Mouse (Mus musculus) frontal cortex, adult 2 months (tissue): ENCODE data around the gene Amotl2. TPM values are rescaled to one million over a fixed set of nuclear protein-coding genes. Genes with fewer than 3 reads are reported as not detected.

Source experiments
- DNase-seq, 2 experiments: peaks; one replicate each; pipeline ENCODE4 v3.0.0; 2022; ENCODE audit warnings: low spot score in 1 of 2; ENCODE audit errors: extremely low spot score in 1 of 2
- polyA plus RNA-seq: library from polyadenylated mRNA; depleted of rRNA; stranded (reverse); fragments of >200 nt; gene quantifications from 2 replicates; pipeline ENCODE4 v1.2.3, GENCODE M21; 2012; rRNA removed

Amotl2 gene
- polyA plus RNA-seq, 1 experiment = 14.1 TPM

DNA sequence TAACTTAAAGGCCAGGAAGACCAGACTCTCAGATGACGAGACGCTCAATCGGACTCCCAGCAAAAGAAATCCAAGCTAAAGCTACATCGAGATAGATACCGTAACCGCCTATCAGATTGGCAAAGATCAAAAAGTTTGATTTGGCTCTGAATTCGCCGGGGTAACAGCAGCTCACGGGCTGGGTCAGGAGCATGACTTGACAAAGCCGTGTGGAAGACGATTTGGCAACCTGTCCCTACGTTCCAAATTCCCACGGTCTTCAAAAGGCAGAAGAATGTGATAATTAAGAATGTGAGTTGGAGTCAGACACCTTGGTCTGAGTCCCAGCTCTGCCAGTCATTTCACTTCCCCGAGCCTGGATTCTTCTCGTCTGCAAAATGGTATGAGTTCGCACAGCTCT is 53.7 kb downstream of the Amotl2 start:
- DNase-seq = no peak

DNA sequence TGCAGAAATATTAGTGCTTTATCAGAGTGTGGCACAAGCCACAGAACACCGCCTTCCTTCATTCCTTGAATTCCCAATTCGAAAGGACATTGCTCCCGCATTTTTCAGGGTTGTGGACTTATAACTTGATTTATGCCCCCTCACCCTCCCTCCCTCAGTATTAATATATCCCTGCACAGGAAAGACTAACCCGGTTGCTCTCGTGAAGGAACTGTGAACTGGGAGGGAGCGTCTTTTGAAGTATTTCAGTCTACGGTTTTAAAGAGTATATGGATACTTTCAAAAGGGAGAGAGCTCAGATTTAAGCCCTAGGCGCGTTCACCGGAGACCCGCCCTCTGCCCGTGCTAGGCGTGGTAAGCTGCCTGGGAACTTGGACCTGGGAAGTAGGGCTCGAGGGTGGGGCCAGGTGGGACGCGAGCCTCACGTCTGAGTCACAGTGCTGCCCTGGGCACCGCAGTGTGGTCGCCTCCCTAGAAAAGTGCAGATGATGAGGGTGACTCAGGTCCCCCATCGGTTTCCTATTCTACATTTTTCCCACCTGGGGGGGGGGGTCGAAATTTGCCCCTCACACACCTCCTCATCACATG is 54.9 kb downstream of the Amotl2 start:
- no peak for DNase-seq

DNA sequence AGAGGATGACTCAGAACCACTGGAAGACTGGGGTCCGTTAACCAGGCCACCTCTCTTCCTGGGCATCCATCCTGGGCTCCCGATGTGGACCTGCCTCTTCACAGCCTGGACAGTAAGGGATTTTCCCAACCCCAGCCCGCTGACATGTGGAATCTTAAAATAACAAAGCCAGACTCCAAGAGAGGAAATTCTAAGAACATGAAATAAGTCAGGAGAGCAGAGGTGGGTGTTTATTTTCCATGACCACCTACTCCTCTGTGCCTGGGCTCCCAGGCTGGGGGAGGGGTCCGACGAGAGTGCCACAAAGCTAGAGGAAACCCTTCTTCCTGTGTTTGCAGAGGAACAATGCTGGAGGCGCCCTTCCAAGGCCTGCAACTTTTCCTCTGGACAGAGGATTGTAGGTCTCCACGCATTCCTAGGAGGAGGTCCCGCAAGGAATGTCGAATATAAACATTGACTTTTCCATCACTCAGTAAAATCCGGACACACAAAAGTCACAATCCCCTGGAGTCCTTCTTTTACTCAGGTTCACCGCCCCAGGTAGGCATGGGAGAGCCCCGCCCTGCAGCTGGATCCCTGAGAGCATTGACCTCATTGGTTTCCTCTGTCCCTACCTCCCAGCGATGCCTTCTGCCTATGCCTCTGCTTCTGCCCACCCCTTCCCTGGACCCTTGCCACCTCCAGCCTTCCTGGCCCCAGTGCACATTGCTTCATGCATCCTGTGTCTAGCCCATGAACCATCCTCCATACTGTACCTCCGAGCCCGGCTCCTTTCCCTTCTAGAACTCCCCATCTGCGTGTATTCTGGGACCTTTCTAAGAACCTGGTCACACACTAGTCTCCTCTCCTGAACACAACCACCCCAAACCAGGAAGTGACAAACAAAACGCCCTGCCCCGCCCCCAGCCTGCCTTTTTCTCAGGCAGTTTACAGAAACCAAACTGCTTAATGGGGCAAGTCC is 61.4 kb downstream of the Amotl2 start:
- peak in 1 of 2 experiments; percentile 21 for DNase-seq

GRCm38 (mm10) chr9:102779493-102779892 is 63.0 kb downstream of the Amotl2 start:
- peak; percentile 12 to 75 for DNase-seq

Other genes with a start within 250 kb of the Amotl2 start
- 1.3 and 1.8 TPM in 2 replicates for gene Ky, start 210.9 kb upstream of the Amotl2 start, polyA plus RNA-seq
- gene Anapc13, start 90.4 kb upstream of the Amotl2 start, polyA plus RNA-seq = 139 and 152 TPM in 2 replicates
- gene Cep63, start 90.1 kb upstream of the Amotl2 start, polyA plus RNA-seq = 35.8 and 44.6 TPM in 2 replicates
- gene Ryk, start 118.2 kb downstream of the Amotl2 start, polyA plus RNA-seq = 36.9 and 38.6 TPM in 2 replicates